Mouse (Mus musculus): Measurements from ENCODE around the gene Bud23. TPM values are rescaled to one million over a fixed set of nuclear protein-coding genes. Genes with fewer than 3 reads are reported as not detected.
"Not testable (repeated sequence)": the region's sequence is repeated elsewhere in the genome, so short reads cannot be mapped to it uniquely, and the experiment has no call there.

Gene Bud23
- polyA plus RNA-seq, 1 experiment from 2014 or later = 94.8 TPM

- not testable (repeated sequence) for H3K27me3 ChIP-seq (ENCODE audit: control insufficient read depth, insufficient read depth, low read length); H3K36me3 ChIP-seq (ENCODE audit: control insufficient read depth, insufficient read depth, low read length); H3K4me3 ChIP-seq (replicated peaks; ENCODE audit: low read length); ATAC-seq (ENCODE audit: insufficient read depth, low FRiP score); H3K4me2 ChIP-seq (ENCODE audit: low read depth, low read length); H3K9ac ChIP-seq (ENCODE audit: low read length); H3K9me3 ChIP-seq (replicated peaks; ENCODE audit: control insufficient read depth, low read length); H3K4me1 ChIP-seq (ENCODE audit: control insufficient read depth, insufficient read depth, low read length); H3K27ac ChIP-seq (ENCODE audit: low read length)
- 88% methylated on average over 6 of the region's 6 CpGs for WGBS
These were observed 15.5 kb downstream of the Bud23 start for GRCm38 (mm10) chr5:135049268-135049667.

GRCm38 (mm10) chr5:135048539-135048938 lies 16.2 kb downstream of the Bud23 start:
- Histone ChIP-seq H3K9ac (ENCODE audit: low read length) (no peak overlapping the region), H3K27me3 (ENCODE audit: control insufficient read depth, insufficient read depth, low read length) (no peaks in the 10 kb centered on the region), H3K4me2 (ENCODE audit: low read depth, low read length) (no peak overlapping the region), H3K9me3 (replicated peaks; ENCODE audit: control insufficient read depth, low read length) (no peaks in the 10 kb centered on the region), H3K36me3 (ENCODE audit: control insufficient read depth, insufficient read depth, low read length) (peaks cover 6% of the 10 kb centered on the region; the same call in 1 of the 2 replicates), H3K27ac (ENCODE audit: low read length) (no peak overlapping the region), H3K4me3 (replicated peaks; ENCODE audit: low read length) (no peak overlapping the region), H3K4me1 (ENCODE audit: control insufficient read depth, insufficient read depth, low read length) (no peaks in the 10 kb centered on the region)
- WGBS = 95% methylated on average over 5 of the region's 5 CpGs
- ATAC-seq (ENCODE audit: insufficient read depth, low FRiP score) = no peak

GRCm38 (mm10) chr5:135044575-135044974 lies 20.2 kb downstream of the Bud23 start:
- H3K9me3 ChIP-seq (replicated peaks; ENCODE audit: control insufficient read depth, low read length) = no peaks in the 10 kb centered on the region
- no peaks in the 10 kb centered on the region for H3K27me3 ChIP-seq (ENCODE audit: control insufficient read depth, insufficient read depth, low read length)
- WGBS = 92% methylated on average over 3 of the region's 3 CpGs
- H3K36me3 ChIP-seq (ENCODE audit: control insufficient read depth, insufficient read depth, low read length) = peaks cover 6% of the 10 kb centered on the region; the same call in 1 of the 2 replicates
- H3K9ac ChIP-seq (ENCODE audit: low read length) = no peak overlapping the region
- no peak overlapping the region for H3K4me3 ChIP-seq (replicated peaks; ENCODE audit: low read length)
- H3K4me2 ChIP-seq (ENCODE audit: low read depth, low read length) = no peak overlapping the region
- H3K27ac ChIP-seq (ENCODE audit: low read length) = no peak overlapping the region
- ATAC-seq (ENCODE audit: insufficient read depth, low FRiP score) = no peak
- H3K4me1 ChIP-seq (ENCODE audit: control insufficient read depth, insufficient read depth, low read length) = no peaks in the 10 kb centered on the region

DNA sequence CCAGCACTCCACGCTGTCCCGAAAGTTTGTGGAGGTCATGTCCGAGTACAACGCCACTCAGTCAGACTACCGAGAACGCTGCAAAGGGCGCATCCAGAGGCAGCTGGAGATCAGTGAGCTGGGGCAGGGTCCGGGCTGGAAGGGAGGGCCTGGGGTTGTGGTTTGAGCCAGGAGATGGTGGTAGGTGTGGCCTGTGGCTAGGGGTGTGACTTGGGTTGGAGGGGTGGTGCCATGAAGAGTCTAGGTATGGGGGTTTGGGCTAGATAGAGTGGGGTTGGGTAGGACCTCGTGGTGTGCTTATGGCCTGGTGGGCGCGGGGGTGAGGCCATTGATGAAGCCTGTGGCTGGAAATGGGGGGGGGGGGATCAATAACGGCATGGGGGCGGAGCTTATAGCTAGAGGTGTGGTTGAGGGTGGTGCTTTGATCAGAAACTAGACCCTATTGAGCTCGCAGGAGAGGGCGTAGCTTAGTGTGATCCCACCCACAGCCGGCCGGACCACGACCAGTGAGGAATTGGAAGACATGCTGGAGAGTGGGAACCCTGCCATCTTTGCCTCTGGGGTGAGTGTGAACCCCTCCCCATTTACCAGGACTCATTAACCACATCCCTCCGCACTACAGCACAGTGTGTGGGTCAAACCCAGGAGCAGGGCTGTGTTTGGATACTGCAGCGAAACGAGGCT lies 22.5 kb downstream of the Bud23 start:
- Histone ChIP-seq H3K27ac (ENCODE audit: low read length) (no peak overlapping the region), H3K4me3 (replicated peaks; ENCODE audit: low read length) (no peak overlapping the region), H3K27me3 (ENCODE audit: control insufficient read depth, insufficient read depth, low read length) (no peaks in the 10 kb centered on the region), H3K9ac (ENCODE audit: low read length) (no peak overlapping the region), H3K9me3 (replicated peaks; ENCODE audit: control insufficient read depth, low read length) (no peaks in the 10 kb centered on the region), H3K36me3 (ENCODE audit: control insufficient read depth, insufficient read depth, low read length) (peaks cover 8% of the 10 kb centered on the region; the same call in 1 of the 2 replicates), H3K4me2 (ENCODE audit: low read depth, low read length) (0 out of 2 replicates have a peak overlapping the region, but pooled peaks have one; percentile 6), H3K4me1 (ENCODE audit: control insufficient read depth, insufficient read depth, low read length) (no peaks in the 10 kb centered on the region)
- WGBS = 44% methylated on average over 21 of the region's 21 CpGs
- peak; percentile 21; the same call in 1 of the 2 replicates for ATAC-seq (ENCODE audit: insufficient read depth, low FRiP score)

GRCm38 (mm10) chr5:135040777-135041176 lies 24.0 kb downstream of the Bud23 start:
- H3K9me3 ChIP-seq (replicated peaks; ENCODE audit: control insufficient read depth, low read length) = no peaks in the 10 kb centered on the region
- no peaks in the 10 kb centered on the region for H3K4me1 ChIP-seq (ENCODE audit: control insufficient read depth, insufficient read depth, low read length)
- no peak for ATAC-seq (ENCODE audit: insufficient read depth, low FRiP score)
- H3K27ac ChIP-seq (ENCODE audit: low read length) = no peak overlapping the region
- H3K4me2 ChIP-seq (ENCODE audit: low read depth, low read length) = no peak overlapping the region
- no peak overlapping the region for H3K9ac ChIP-seq (ENCODE audit: low read length)
- H3K4me3 ChIP-seq (replicated peaks; ENCODE audit: low read length) = no peak overlapping the region
- H3K36me3 ChIP-seq (ENCODE audit: control insufficient read depth, insufficient read depth, low read length) = 0 out of 2 replicates have a peak, but pooled peaks cover 8% of the 10 kb centered on the region
- WGBS = 32% methylated on average over 11 of the region's 11 CpGs
- H3K27me3 ChIP-seq (ENCODE audit: control insufficient read depth, insufficient read depth, low read length) = no peaks in the 10 kb centered on the region

DNA sequence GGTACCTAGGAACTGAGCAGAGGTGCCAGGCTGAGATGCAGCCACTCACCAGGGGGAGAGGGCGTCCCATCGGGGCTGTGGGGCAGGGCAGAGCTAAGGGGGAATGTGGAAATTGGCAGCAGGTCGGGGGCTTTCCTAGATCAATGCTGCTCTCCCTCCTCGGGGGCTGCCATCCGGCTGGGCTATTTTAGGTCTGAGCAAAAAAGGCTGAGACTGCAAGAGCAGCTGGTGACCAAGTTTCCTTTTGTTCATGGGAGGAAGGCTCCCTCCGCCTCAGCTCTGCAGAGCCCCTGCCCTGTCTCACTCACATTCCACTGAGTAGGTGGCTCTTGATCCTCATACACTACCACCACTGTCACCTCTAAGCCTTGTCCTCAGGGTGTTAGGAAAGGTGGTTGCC lies 24.7 kb downstream of the Bud23 start:
- 57% methylated on average over 6 of the region's 6 CpGs for WGBS
- Histone ChIP-seq H3K4me3 (replicated peaks; ENCODE audit: low read length) (no peak overlapping the region), H3K9me3 (replicated peaks; ENCODE audit: control insufficient read depth, low read length) (no peaks in the 10 kb centered on the region), H3K4me1 (ENCODE audit: control insufficient read depth, insufficient read depth, low read length) (no peaks in the 10 kb centered on the region), H3K36me3 (ENCODE audit: control insufficient read depth, insufficient read depth, low read length) (0 out of 2 replicates have a peak, but pooled peaks cover 8% of the 10 kb centered on the region), H3K27me3 (ENCODE audit: control insufficient read depth, insufficient read depth, low read length) (no peaks in the 10 kb centered on the region), H3K4me2 (ENCODE audit: low read depth, low read length) (no peak overlapping the region), H3K27ac (ENCODE audit: low read length) (no peak overlapping the region), H3K9ac (ENCODE audit: low read length) (no peak overlapping the region)
- ATAC-seq (ENCODE audit: insufficient read depth, low FRiP score) = no peak

DNA sequence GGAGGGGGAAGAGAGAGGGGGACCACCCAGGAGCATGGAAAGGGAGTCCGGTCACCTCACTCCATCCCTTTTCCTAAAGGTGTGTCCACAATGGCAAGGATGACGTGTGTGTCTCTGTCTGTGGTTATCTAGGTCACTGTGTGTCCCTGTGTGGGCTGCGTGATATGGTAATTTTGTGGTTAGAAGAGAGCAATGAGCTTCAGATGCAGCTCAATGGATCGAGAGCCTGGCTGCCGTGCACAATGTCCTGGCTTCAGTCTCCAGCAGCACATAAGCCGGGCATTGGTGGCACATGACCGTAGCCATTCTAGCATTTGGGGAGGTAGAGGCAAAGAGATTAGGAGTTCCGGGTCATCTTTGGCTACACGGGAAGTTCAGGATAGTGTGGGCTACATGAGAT lies 25.2 kb downstream of the Bud23 start:
- Histone ChIP-seq H3K27ac (ENCODE audit: low read length) (no peak overlapping the region), H3K27me3 (ENCODE audit: control insufficient read depth, insufficient read depth, low read length) (no peaks in the 10 kb centered on the region), H3K4me1 (ENCODE audit: control insufficient read depth, insufficient read depth, low read length) (no peaks in the 10 kb centered on the region), H3K36me3 (ENCODE audit: control insufficient read depth, insufficient read depth, low read length) (0 out of 2 replicates have a peak, but pooled peaks cover 3% of the 10 kb centered on the region), H3K9ac (ENCODE audit: low read length) (no peak overlapping the region), H3K4me2 (ENCODE audit: low read depth, low read length) (no peak overlapping the region), H3K9me3 (replicated peaks; ENCODE audit: control insufficient read depth, low read length) (no peaks in the 10 kb centered on the region), H3K4me3 (replicated peaks; ENCODE audit: low read length) (no peak overlapping the region)
- no peak for ATAC-seq (ENCODE audit: insufficient read depth, low FRiP score)
- WGBS = 82% methylated on average over 9 of the region's 9 CpGs

DNA sequence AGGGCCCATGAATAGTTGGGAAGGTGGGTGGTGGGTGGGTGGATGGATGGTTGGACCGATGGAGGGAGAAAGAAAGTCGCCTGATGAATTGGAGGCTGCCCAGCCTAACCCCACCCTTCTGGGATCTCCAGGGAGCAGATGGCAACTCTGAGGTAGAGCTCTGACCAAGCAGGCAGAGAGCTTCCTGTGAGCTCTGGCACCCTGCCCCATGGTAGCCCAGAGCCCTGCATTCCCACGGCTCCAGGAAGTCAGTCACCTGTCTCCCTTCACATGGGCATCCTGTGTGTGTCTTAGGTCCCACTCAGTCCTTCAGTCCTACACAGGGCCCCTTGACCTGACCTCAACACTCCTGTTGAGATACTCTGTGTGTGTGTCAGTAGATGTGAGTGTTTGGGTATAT lies 26.8 kb downstream of the Bud23 start:
- Histone ChIP-seq H3K36me3 (ENCODE audit: control insufficient read depth, insufficient read depth, low read length) (0 out of 2 replicates have a peak, but pooled peaks cover 3% of the 10 kb centered on the region), H3K27me3 (ENCODE audit: control insufficient read depth, insufficient read depth, low read length) (no peaks in the 10 kb centered on the region), H3K9me3 (replicated peaks; ENCODE audit: control insufficient read depth, low read length) (no peaks in the 10 kb centered on the region), H3K9ac (ENCODE audit: low read length) (no peak overlapping the region), H3K4me1 (ENCODE audit: control insufficient read depth, insufficient read depth, low read length) (no peaks in the 10 kb centered on the region), H3K4me2 (ENCODE audit: low read depth, low read length) (no peak overlapping the region), H3K4me3 (replicated peaks; ENCODE audit: low read length) (no peak overlapping the region), H3K27ac (ENCODE audit: low read length) (no peak overlapping the region)
- WGBS = 84% methylated on average over 3 of the region's 3 CpGs
- ATAC-seq (ENCODE audit: insufficient read depth, low FRiP score) = no peak

GRCm38 (mm10) chr5:135035608-135036359 lies 29.0 kb downstream of the Bud23 start:
- ATAC-seq (ENCODE audit: insufficient read depth, low FRiP score) = no peak
- Histone ChIP-seq H3K9me3 (replicated peaks; ENCODE audit: control insufficient read depth, low read length) (no peaks in the 10 kb centered on the region), H3K9ac (ENCODE audit: low read length) (no peak overlapping the region), H3K4me3 (replicated peaks; ENCODE audit: low read length) (no peak overlapping the region), H3K27me3 (ENCODE audit: control insufficient read depth, insufficient read depth, low read length) (no peaks in the 10 kb centered on the region), H3K4me2 (ENCODE audit: low read depth, low read length) (no peak overlapping the region), H3K27ac (ENCODE audit: low read length) (no peak overlapping the region), H3K36me3 (ENCODE audit: control insufficient read depth, insufficient read depth, low read length) (0 out of 2 replicates have a peak, but pooled peaks cover 3% of the 10 kb centered on the region), H3K4me1 (ENCODE audit: control insufficient read depth, insufficient read depth, low read length) (no peaks in the 10 kb centered on the region)
- WGBS = 62% methylated on average over 18 of the region's 18 CpGs

All from stomach, embryonic 16.5 days (tissue).